Mouse (Mus musculus) B cell, adult 2 months (primary cell): ENCODE measurements around the gene Mapre1.
A peak's percentile ranks its signal among the peaks of the same experiment; 100 is the strongest.

Source experiments
- DNase-seq, 2 experiments: peaks; one replicate each; pipeline ENCODE4 v3.0.0; 2022

Gene Mapre1

GRCm38 (mm10) chr2:153778638-153779362, 37.7 kb downstream of the Mapre1 start:
- peak; percentile 82 to 85 for DNase-seq

- DNase-seq: peak; percentile 46 to 47
Measured at GRCm38 (mm10) chr2:153779394-153779981, 38.4 kb downstream of the Mapre1 start, which contains the start of gene Efcab8. Efcab8 (plus strand) TSS chr2:153779931.

- no peak for DNase-seq
Measured at GRCm38 (mm10) chr2:153781181-153781580, 40.1 kb downstream of the Mapre1 start.

GRCm38 (mm10) chr2:153784668-153785067, 43.6 kb downstream of the Mapre1 start:
- peak; percentile 22 to 39 for DNase-seq

- DNase-seq: no peak
Measured at GRCm38 (mm10) chr2:153793366-153793765, 52.3 kb downstream of the Mapre1 start.

GRCm38 (mm10) chr2:153795090-153795489, 54.0 kb downstream of the Mapre1 start:
- DNase-seq: peak in 1 of 2 experiments; percentile 22

GRCm38 (mm10) chr2:153807464-153807863, 66.4 kb downstream of the Mapre1 start:
- peak; percentile 55 to 60 for DNase-seq

- no peak for DNase-seq
Measured at GRCm38 (mm10) chr2:153808146-153808545, 67.1 kb downstream of the Mapre1 start.

- DNase-seq: no peak
Measured at GRCm38 (mm10) chr2:153808841-153809240, 67.8 kb downstream of the Mapre1 start.

- no peak for DNase-seq
Measured at GRCm38 (mm10) chr2:153809921-153810320, 68.8 kb downstream of the Mapre1 start.

- no peak for DNase-seq
Measured at GRCm38 (mm10) chr2:153822005-153822543, 81.0 kb downstream of the Mapre1 start.
